Comparison of ENCODE assay signal across 12 mouse cellular contexts in genomic region chr2:132211995-132212656, GRCm38 (mm10). TPM values are rescaled to one million over a fixed set of nuclear protein-coding genes. Genes with fewer than 3 reads are reported as not detected.
DNase-seq lines count a peak whose midpoint lies in the region; ATAC-seq and TF ChIP-seq lines count a peak whose summit lies in the region.
"Had no signal": no experiment of that assay in that cellular context is flagged by ENCODE, and none has a peak within 500 bp of the region (broad histone marks: within the 10 kb centered on the region; RNA-seq: fewer than 3 reads in every experiment).

No protein-coding gene starts in this region.

- H3K4me1 ChIP-seq in intestine, postnatal 0 days (replicated peaks; ENCODE audit: control insufficient read depth, insufficient read depth, low read length) = 0 out of 2 replicates have a peak, but pooled peaks cover 3% of the 10 kb centered on the region
- H3K4me1 ChIP-seq in stomach, postnatal 0 days (replicated peaks; ENCODE audit: control insufficient read depth, insufficient read depth) = no peaks in the 10 kb centered on the region

- H3K4me2 ChIP-seq in intestine, postnatal 0 days (replicated peaks; ENCODE audit: low read depth) = no peak overlapping the region
- H3K4me2 ChIP-seq in stomach, postnatal 0 days (replicated peaks; ENCODE audit: low read depth) = no peak overlapping the region
- H3K4me2 ChIP-seq: liver, embryonic 13.5 days had no signal

- DNase-seq in ovary, adult 18-20 months (ENCODE audit: low spot score) = peak; percentile 34
- no peak for DNase-seq in ovary, postnatal 14 days (ENCODE audit: low spot score)
- peak; percentile 17 to 39 for DNase-seq in adrenal gland, postnatal 4 days (ENCODE audit: low spot score in 2 of 2)
- no peak for DNase-seq in stomach, postnatal 0 days (ENCODE audit: low spot score)
- DNase-seq in testis, postnatal 14 days (ENCODE audit: low spot score) = no peak
- DNase-seq in layer of hippocampus, adult 2 months (ENCODE audit: low spot score in 2 of 2) = no peak
- DNase-seq: cerebellum, postnatal 14 days; forebrain, postnatal 0 days; liver, embryonic 13.5 days had no signal

- TF ChIP-seq CTCF in intestine, postnatal 0 days (IDR thresholded peaks at IDR 0.05; ENCODE audit: low read depth) = no peak
- TF ChIP-seq CTCF in stomach, postnatal 0 days (IDR thresholded peaks at IDR 0.05; ENCODE audit: low read depth) = no peak
- no peak for TF ChIP-seq CTCF in layer of hippocampus, adult 2 months (conservative IDR thresholded peaks at IDR 0.05)

- ATAC-seq in intestine, postnatal 0 days = peak; percentile 76
- ATAC-seq in stomach, postnatal 0 days (ENCODE audit: low FRiP score, low TSS enrichment) = peak; percentile 69; the same call in 1 of the 2 replicates
- ATAC-seq in erythroid progenitor cell, adult 5-6 weeks (replicated peaks; ENCODE audit: low FRiP score, poor library complexity, severe bottlenecking) = no peak
- ATAC-seq: forebrain, postnatal 0 days had no signal

- no peak overlapping the region for H3K27ac ChIP-seq in intestine, postnatal 0 days (ENCODE audit: low read depth, low read length)
- H3K27ac ChIP-seq in stomach, postnatal 0 days (replicated peaks) = no peak overlapping the region
- H3K27ac ChIP-seq in layer of hippocampus, adult 2 months = no peak overlapping the region
- H3K27ac ChIP-seq: kidney, postnatal 0 days; liver, embryonic 13.5 days had no signal

- H3K4me3 ChIP-seq in intestine, postnatal 0 days (ENCODE audit: low read depth, low read length) = no peak overlapping the region
- H3K4me3 ChIP-seq in stomach, postnatal 0 days (ENCODE audit: low read depth, low read length) = no peak overlapping the region
- no peak overlapping the region for H3K4me3 ChIP-seq in layer of hippocampus, adult 2 months
- H3K4me3 ChIP-seq: liver, embryonic 13.5 days had no signal

- TF ChIP-seq EP300 in stomach, postnatal 0 days (optimal IDR thresholded peaks at IDR 0.05) = no peak

- H3K27me3 ChIP-seq in intestine, postnatal 0 days (replicated peaks; ENCODE audit: control insufficient read depth, insufficient read depth, low read length) = no peaks in the 10 kb centered on the region
- no peaks in the 10 kb centered on the region for H3K27me3 ChIP-seq in stomach, postnatal 0 days (ENCODE audit: control insufficient read depth, insufficient read depth, low read length)
- H3K27me3 ChIP-seq: liver, embryonic 13.5 days had no signal

- H3K9ac ChIP-seq in intestine, postnatal 0 days (ENCODE audit: low read depth, low read length) = no peak overlapping the region
- no peak overlapping the region for H3K9ac ChIP-seq in stomach, postnatal 0 days (ENCODE audit: low read length)
- H3K9ac ChIP-seq: forebrain, postnatal 0 days; liver, embryonic 13.5 days had no signal

- H3K36me3 ChIP-seq in intestine, postnatal 0 days (ENCODE audit: control insufficient read depth, insufficient read depth) = no peaks in the 10 kb centered on the region
- no peaks in the 10 kb centered on the region for H3K36me3 ChIP-seq in stomach, postnatal 0 days (ENCODE audit: control insufficient read depth, insufficient read depth, low read length)
- H3K36me3 ChIP-seq: liver, embryonic 13.5 days had no signal

- 80% methylated on average over 5 of the region's 5 CpGs for WGBS in intestine, postnatal 0 days
- 86% methylated on average over 5 of the region's 5 CpGs for WGBS in stomach, postnatal 0 days

- H3K9me3 ChIP-seq in intestine, postnatal 0 days (ENCODE audit: control insufficient read depth) = no peaks in the 10 kb centered on the region
- H3K9me3 ChIP-seq in stomach, postnatal 0 days (ENCODE audit: control insufficient read depth, low read length) = no peaks in the 10 kb centered on the region
- H3K9me3 ChIP-seq: liver, embryonic 13.5 days had no signal

RNA-seq across cellular contexts. Expression of gene Tmem230, which starts 35.5 kb away (rescaled TPM):
- total RNA-seq in adrenal gland, postnatal 4 days (2021) = 10 to 100 TPM; 37.5 to 39.1 TPM
- polyA plus RNA-seq in intestine, postnatal 0 days (2015; fragmentation: Nextera tagmentation; extraction: Ambion mirVana) = 31.2 and 34.3 TPM in 2 replicates
- 28.6 and 29.4 TPM in 2 replicates for polyA plus RNA-seq in stomach, postnatal 0 days (2015; fragmentation: Nextera tagmentation; extraction: Ambion mirVana)
- 19.7 and 28.8 TPM in 2 replicates for total RNA-seq in erythroid progenitor cell, adult 5-6 weeks (2015; ENCODE audit: low replicate concordance)
- 10.1 and 11.7 TPM in 2 replicates for total RNA-seq in erythroid progenitor cell, adult 5-6 weeks (2017; ENCODE audit: low replicate concordance)
- 10 to 100 TPM; 30.3 to 32.9 TPM for total RNA-seq in layer of hippocampus, adult 2 months (2021)

RNA-seq across cellular contexts. Expression of gene Pcna, which starts 41.0 kb away (rescaled TPM):
- total RNA-seq in adrenal gland, postnatal 4 days (2021) = 100 to 1,000 TPM; 141 to 161 TPM
- 105 and 106 TPM in 2 replicates for polyA plus RNA-seq in intestine, postnatal 0 days (2015; fragmentation: Nextera tagmentation; extraction: Ambion mirVana)
- polyA plus RNA-seq in stomach, postnatal 0 days (2015; fragmentation: Nextera tagmentation; extraction: Ambion mirVana) = 108 and 110 TPM in 2 replicates
- total RNA-seq in erythroid progenitor cell, adult 5-6 weeks (2015; ENCODE audit: low replicate concordance) = 898 and 1,003 TPM in 2 replicates
- total RNA-seq in erythroid progenitor cell, adult 5-6 weeks (2017; ENCODE audit: low replicate concordance) = 562 and 723 TPM in 2 replicates
- 10 to 100 TPM; 47.2 to 51.9 TPM for total RNA-seq in layer of hippocampus, adult 2 months (2021)

RNA-seq across cellular contexts. Expression of gene Cds2, which starts 50.8 kb away (rescaled TPM):
- 10 to 100 TPM; 63.3 to 77.3 TPM for total RNA-seq in adrenal gland, postnatal 4 days (2021)
- polyA plus RNA-seq in intestine, postnatal 0 days (2015; fragmentation: Nextera tagmentation; extraction: Ambion mirVana) = 16.2 and 17.3 TPM in 2 replicates
- polyA plus RNA-seq in stomach, postnatal 0 days (2015; fragmentation: Nextera tagmentation; extraction: Ambion mirVana) = 12.6 and 13.1 TPM in 2 replicates
- total RNA-seq in erythroid progenitor cell, adult 5-6 weeks (2015; ENCODE audit: low replicate concordance) = 12.6 and 16.2 TPM in 2 replicates
- 5.9 and 7.9 TPM in 2 replicates for total RNA-seq in erythroid progenitor cell, adult 5-6 weeks (2017; ENCODE audit: low replicate concordance)
- total RNA-seq in layer of hippocampus, adult 2 months (2021) = 100 to 1,000 TPM; 257 to 258 TPM

Comparison
In these comparisons a context has a peak if more than half of its experiments do, and no peak if none do; other contexts are left out.
1. DNase-seq: peak in ovary, adult 18-20 months (single experiment) and adrenal gland, postnatal 4 days (2 of 2); none in ovary, postnatal 14 days (single experiment), stomach, postnatal 0 days (single experiment), testis, postnatal 14 days (single experiment) and layer of hippocampus, adult 2 months (0 of 2).